Mouse (Mus musculus) ES-Bruce4 (cell line): ENCODE measurements around the gene Trim14. TPM values are rescaled to one million over a fixed set of nuclear protein-coding genes. Genes with fewer than 3 reads are reported as not detected.

Experiments
- H3K27ac ChIP-seq: 2 replicates; pipeline ENCODE4 v1.5.1; 2012; ENCODE audit warnings: low read length, inconsistent platforms; ENCODE audit not compliant: insufficient read depth
- H3K27me3 ChIP-seq: 2 replicates; pipeline ENCODE4 v1.6.1; 2012; ENCODE audit warnings: mild to moderate bottlenecking, low read length, inconsistent platforms; ENCODE audit not compliant: control insufficient read depth, poor library complexity, insufficient read depth, severe bottlenecking
- H3K36me3 ChIP-seq: 2 replicates; pipeline ENCODE4 v1.6.1; 2012; ENCODE audit warnings: inconsistent platforms, mild to moderate bottlenecking, low read length, moderate library complexity; ENCODE audit not compliant: control insufficient read depth, poor library complexity, insufficient read depth, severe bottlenecking
- H3K4me1 ChIP-seq: one replicate; pipeline ENCODE4 v1.8.1; 2011; ENCODE audit warnings: low read length; ENCODE audit not compliant: control insufficient read depth, insufficient read depth
- H3K4me3 ChIP-seq: 2 replicates; pipeline ENCODE4 v1.5.1; 2011; ENCODE audit warnings: low read depth, mild to moderate bottlenecking, low read length
- H3K9ac ChIP-seq: 2 replicates; pipeline ENCODE4 v1.6.1; 2012; ENCODE audit warnings: low read depth, mild to moderate bottlenecking, inconsistent platforms; ENCODE audit not compliant: poor library complexity, severe bottlenecking
- H3K9me3 ChIP-seq: replicated peaks from 2 replicates; pipeline ENCODE4 v1.6.1; 2012; ENCODE audit warnings: mild to moderate bottlenecking, low read length, inconsistent platforms; ENCODE audit not compliant: control insufficient read depth, poor library complexity, insufficient read depth, severe bottlenecking
- CTCF ChIP-seq: IDR thresholded peaks from one replicate; pipeline ENCODE4 v1.8.1; 2011; ENCODE audit warnings: low read depth, low read length
- EP300 ChIP-seq: IDR thresholded peaks from 2 replicates; pipeline ENCODE4 v1.6.1; 2011; ENCODE audit warnings: low read depth, low read length; ENCODE audit not compliant: insufficient read depth
- POLR2A ChIP-seq: IDR thresholded peaks from one replicate; pipeline ENCODE4 v1.8.1; 2011; ENCODE audit warnings: low read length; ENCODE audit not compliant: insufficient read depth
- polyA plus RNA-seq: library from polyadenylated mRNA; stranded (reverse); fragments of >200 nt; gene quantifications from 2 replicates; pipeline ENCODE4 v1.2.4, GENCODE M21; 2011; ENCODE audit warnings: low read depth; ENCODE audit not compliant: missing spikeins, insufficient read depth, insufficient read length

Gene Trim14
- polyA plus RNA-seq, 1 experiment, result 5.7 TPM

DNA sequence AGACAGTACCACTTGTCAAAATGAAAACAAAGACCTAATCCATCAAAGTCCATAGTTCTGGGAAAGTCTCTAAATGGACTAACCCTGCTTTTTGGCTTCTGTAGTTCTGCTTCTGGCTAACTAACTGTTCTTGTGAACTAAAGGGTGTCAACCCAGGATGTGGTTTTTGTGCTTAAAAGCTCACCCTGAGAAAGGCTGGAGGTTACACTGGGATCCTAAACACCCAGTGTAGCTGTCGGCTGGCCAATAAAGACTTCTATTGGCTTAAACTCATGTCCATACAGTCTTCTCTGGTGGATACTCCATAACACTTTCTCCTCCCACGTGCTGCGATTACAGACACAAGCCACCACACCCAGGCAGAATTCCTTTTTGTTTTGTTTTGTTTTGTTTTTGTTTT is 9.7 kb downstream of the Trim14 start:
- H3K4me1 ChIP-seq, result no peaks in the 10 kb centered on the region

GRCm38 (mm10) chr4:46523324-46523723 is 12.6 kb downstream of the Trim14 start:
- TF ChIP-seq CTCF (no peak), POLR2A (no peak), EP300 (no peak)
- Histone ChIP-seq H3K4me1 (no peaks in the 10 kb centered on the region), H3K27ac (no peak overlapping the region)

More for the DNA sequence above, 9.7 kb downstream of the Trim14 start:
- TF ChIP-seq POLR2A, result no peak
- no peak for TF ChIP-seq CTCF
- TF ChIP-seq EP300, result no peak
- H3K4me3 ChIP-seq, result no peak overlapping the region
- H3K27me3 ChIP-seq, result no peaks in the 10 kb centered on the region
- no peak overlapping the region for H3K9ac ChIP-seq
- no peaks in the 10 kb centered on the region for H3K9me3 ChIP-seq
- H3K27ac ChIP-seq, result no peak overlapping the region
- no peaks in the 10 kb centered on the region for H3K36me3 ChIP-seq

GRCm38 (mm10) chr4:46521457-46521856 is 14.5 kb downstream of the Trim14 start:
- H3K27ac ChIP-seq, result no peak overlapping the region
- no peaks in the 10 kb centered on the region for H3K36me3 ChIP-seq
- H3K4me3 ChIP-seq, result no peak overlapping the region
- no peaks in the 10 kb centered on the region for H3K27me3 ChIP-seq
- H3K9ac ChIP-seq, result no peak overlapping the region
- no peaks in the 10 kb centered on the region for H3K4me1 ChIP-seq
- TF ChIP-seq EP300 (no peak), CTCF (no peak)
- H3K9me3 ChIP-seq, result peaks cover 5% of the 10 kb centered on the region; the same call in 1 of the 2 replicates

More at GRCm38 (mm10) chr4:46523324-46523723, 12.6 kb downstream of the Trim14 start:
- no peak overlapping the region for H3K4me3 ChIP-seq
- no peak overlapping the region for H3K9ac ChIP-seq
- H3K9me3 ChIP-seq, result no peaks in the 10 kb centered on the region
- no peaks in the 10 kb centered on the region for H3K27me3 ChIP-seq
- no peaks in the 10 kb centered on the region for H3K36me3 ChIP-seq

GRCm38 (mm10) chr4:46520491-46520890 is 15.4 kb downstream of the Trim14 start:
- Histone ChIP-seq H3K27me3 (no peaks in the 10 kb centered on the region), H3K9me3 (peaks cover 5% of the 10 kb centered on the region; the same call in 1 of the 2 replicates)

DNA sequence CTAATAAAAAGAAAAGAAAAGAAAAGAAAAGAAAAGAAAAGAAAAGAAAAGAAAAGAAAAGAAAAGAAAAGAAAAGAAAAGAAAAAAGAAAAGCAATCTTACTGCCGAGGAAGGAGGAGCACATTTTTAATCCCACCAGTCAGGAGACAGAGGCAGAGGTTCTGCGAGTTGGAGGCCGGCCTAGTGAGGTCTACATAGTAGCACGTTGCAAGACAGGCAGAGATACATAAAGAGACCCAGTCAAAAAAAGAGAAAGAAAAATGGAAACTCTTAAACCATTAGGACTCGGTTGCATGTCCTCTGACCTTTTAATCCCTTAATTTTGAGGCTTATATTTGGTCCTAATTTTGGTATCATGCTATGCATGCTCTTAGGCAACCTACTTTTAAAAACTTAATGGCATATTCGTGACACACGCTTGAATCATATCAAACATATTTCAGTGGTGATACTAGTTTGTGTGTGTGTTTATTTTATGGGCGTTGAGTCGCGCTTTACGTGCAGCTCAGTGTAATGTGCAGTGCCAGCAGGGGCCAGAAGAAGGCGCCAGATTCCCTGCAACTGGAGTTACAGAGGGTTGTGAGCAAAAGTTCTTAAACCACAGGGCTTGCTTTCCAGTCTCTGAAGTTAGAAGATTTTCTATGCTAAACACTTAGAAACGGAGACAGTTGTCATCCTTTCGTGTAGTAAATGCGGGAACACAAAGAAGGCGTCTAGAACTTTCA is 28.0 kb downstream of the Trim14 start:
- H3K9ac ChIP-seq, result no peak overlapping the region
- H3K4me1 ChIP-seq, result no peaks in the 10 kb centered on the region
- no peak for TF ChIP-seq POLR2A
- peak; percentile 84 for TF ChIP-seq CTCF
- no peak for TF ChIP-seq EP300
- peak overlapping the region; percentile 44; the same call in 1 of the 2 replicates for H3K4me3 ChIP-seq
- 0 out of 2 replicates have a peak, but pooled peaks cover 3% of the 10 kb centered on the region for H3K36me3 ChIP-seq
- no peaks in the 10 kb centered on the region for H3K27me3 ChIP-seq
- H3K27ac ChIP-seq, result no peak overlapping the region
- H3K9me3 ChIP-seq, result peaks cover 4% of the 10 kb centered on the region; the same call in 1 of the 2 replicates

More at GRCm38 (mm10) chr4:46520491-46520890, 15.4 kb downstream of the Trim14 start:
- TF ChIP-seq EP300 (no peak), CTCF (no peak), POLR2A (no peak)
- H3K4me3 ChIP-seq, result no peak overlapping the region
- no peaks in the 10 kb centered on the region for H3K36me3 ChIP-seq
- H3K9ac ChIP-seq, result no peak overlapping the region
- H3K4me1 ChIP-seq, result no peaks in the 10 kb centered on the region
- no peak overlapping the region for H3K27ac ChIP-seq

DNA sequence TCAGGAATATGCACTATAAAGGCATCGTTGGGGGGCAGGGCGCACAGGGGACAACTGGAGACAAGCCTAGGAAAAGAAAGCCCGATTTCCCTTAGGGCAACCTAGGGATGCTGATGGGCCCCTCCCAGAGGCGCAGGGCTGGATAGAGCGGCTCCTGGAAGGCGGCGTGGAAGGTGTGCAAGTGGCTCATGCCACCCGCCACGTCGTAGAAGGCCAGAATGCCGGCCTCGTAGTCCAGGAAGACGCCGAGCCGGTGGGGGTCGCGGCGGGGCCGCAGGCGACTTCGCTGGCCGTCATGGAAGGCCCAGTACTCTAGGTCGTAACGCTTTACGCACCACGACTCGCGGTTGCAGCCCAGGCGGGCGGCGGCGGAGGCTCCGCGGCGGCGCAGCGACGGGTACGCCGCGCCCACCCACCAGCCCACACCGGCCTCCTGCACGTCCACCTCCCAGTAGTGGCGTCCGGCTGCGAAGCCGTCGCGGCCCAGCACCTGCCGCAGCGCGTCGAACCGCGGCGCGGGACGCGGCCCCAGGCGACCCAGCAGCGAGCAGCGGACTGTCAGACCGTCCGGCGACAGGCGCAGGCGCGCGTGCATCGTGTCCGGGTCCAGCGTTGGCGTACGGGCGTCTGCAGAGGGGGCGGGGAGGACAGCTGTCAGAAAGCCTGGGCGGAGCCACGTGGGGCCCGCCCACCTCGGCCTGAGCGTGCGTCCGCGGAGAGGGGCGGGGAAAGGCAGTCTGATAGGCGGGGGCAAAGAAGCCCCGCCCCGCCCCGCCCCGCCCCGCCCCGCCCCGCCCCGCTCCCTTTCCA is 28.9 kb downstream of the Trim14 start:
- TF ChIP-seq POLR2A, result no peak
- no peak for TF ChIP-seq EP300
- no peak for TF ChIP-seq CTCF

More for the DNA sequence above, 28.9 kb downstream of the Trim14 start:
- Histone ChIP-seq H3K36me3 (0 out of 2 replicates have a peak, but pooled peaks cover 3% of the 10 kb centered on the region), H3K4me1 (no peaks in the 10 kb centered on the region), H3K27me3 (no peaks in the 10 kb centered on the region), H3K9ac (0 out of 2 replicates have a peak overlapping the region, but pooled peaks have one; percentile 20), H3K9me3 (peaks cover 4% of the 10 kb centered on the region; the same call in 1 of the 2 replicates), H3K4me3 (peak overlapping the region; percentile 53), H3K27ac (no peak overlapping the region)
